Mouse (Mus musculus) spleen, embryonic (tissue): ENCODE results near the gene Spcs1.

Experiments used
- CTCF ChIA-PET: fragments of 350-600 bp; sonication (Branson Sonifier 250); formaldehyde crosslinking; loops from one replicate; lab custom pipeline; 2022; lab: Charles Lee

The Spcs1 gene

GRCm38 (mm10) chr14:31001307-31002205 lies at the start of gene Spcs1, which contains the start of gene Glt8d1:
Spcs1 (minus strand) TSS chr14:31001672.
Glt8d1 (plus strand) TSS chr14:31001400.
- CTCF ChIA-PET = interaction anchor here (0.6 to 1.1 kb wide), 3 partner anchors 10 to 282 kb away, joined by 3 to 14 read pairs (median 5); no protein-coding TSS in a partner anchor

GRCm38 (mm10) chr14:31045817-31046216 lies 44.3 kb upstream of the Spcs1 start:
- CTCF ChIA-PET = no interaction called here

GRCm38 (mm10) chr14:31045296-31045695 lies 43.8 kb upstream of the Spcs1 start:
- CTCF ChIA-PET = no interaction called here

GRCm38 (mm10) chr14:31025785-31026184 lies 24.3 kb upstream of the Spcs1 start:
- CTCF ChIA-PET = no interaction called here

- CTCF ChIA-PET = interaction anchor here (0.5 to 0.6 kb wide), 2 partner anchors 32 to 67 kb away, joined by 3 to 7 read pairs; no protein-coding TSS in a partner anchor
Observed at GRCm38 (mm10) chr14:31022579-31022978, 21.1 kb upstream of the Spcs1 start.

GRCm38 (mm10) chr14:31019331-31020205 lies 18.1 kb upstream of the Spcs1 start:
- CTCF ChIA-PET = no interaction called here

- CTCF ChIA-PET = no interaction called here
Observed at GRCm38 (mm10) chr14:31018860-31019291, 17.4 kb upstream of the Spcs1 start, which contains the start of the genes Pbrm1 and Gnl3. Pbrm1 (plus strand) TSS chr14:31019138. Gnl3 (minus strand) TSS chr14:31019152.

GRCm38 (mm10) chr14:31017854-31018253 lies 16.4 kb upstream of the Spcs1 start:
- CTCF ChIA-PET = no interaction called here

GRCm38 (mm10) chr14:31016063-31016462 lies 14.6 kb upstream of the Spcs1 start:
- CTCF ChIA-PET = interaction anchor here (0.6 kb wide), 1 partner anchor 35 kb away, joined by 8 read pairs; no protein-coding TSS in a partner anchor

- CTCF ChIA-PET = no interaction called here
Observed at GRCm38 (mm10) chr14:31013928-31014327, 12.5 kb upstream of the Spcs1 start.

- CTCF ChIA-PET = interaction anchor here (0.8 kb wide), 1 partner anchor 10 kb away, joined by 5 read pairs; the partner anchor contains the start of genes Glt8d1 and Spcs1
Observed at GRCm38 (mm10) chr14:31011588-31011987, 10.1 kb upstream of the Spcs1 start.

- CTCF ChIA-PET = no interaction called here
Observed at GRCm38 (mm10) chr14:31006779-31007178, 5.3 kb upstream of the Spcs1 start.

GRCm38 (mm10) chr14:31004527-31004926 lies 3.1 kb upstream of the Spcs1 start:
- CTCF ChIA-PET = no interaction called here

GRCm38 (mm10) chr14:31000816-31001306 lies 611 bp downstream of the Spcs1 start:
- CTCF ChIA-PET = no interaction called here

- CTCF ChIA-PET = no interaction called here
Observed at GRCm38 (mm10) chr14:31000356-31000755, 1.1 kb downstream of the Spcs1 start.

- CTCF ChIA-PET = no interaction called here
Observed at GRCm38 (mm10) chr14:30996417-30996816, 5.1 kb downstream of the Spcs1 start.

- CTCF ChIA-PET = no interaction called here
Observed at GRCm38 (mm10) chr14:30976222-30976621, 25.2 kb downstream of the Spcs1 start.

GRCm38 (mm10) chr14:30974204-30974603 lies 27.3 kb downstream of the Spcs1 start:
- CTCF ChIA-PET = no interaction called here

- CTCF ChIA-PET = interaction anchor here (1.8 kb wide), 1 partner anchor 9 kb away, joined by 3 read pairs; the partner anchor contains the start of gene Nek4
Observed at GRCm38 (mm10) chr14:30960366-30960765, 41.1 kb downstream of the Spcs1 start.

GRCm38 (mm10) chr14:30959031-30959430 lies 42.4 kb downstream of the Spcs1 start:
- CTCF ChIA-PET = interaction anchor here (1.8 kb wide), 1 partner anchor 8 kb away, joined by 3 read pairs; the partner anchor contains the start of gene Nek4

- CTCF ChIA-PET = no interaction called here
Observed at GRCm38 (mm10) chr14:30958517-30958916, 43.0 kb downstream of the Spcs1 start.
